Mouse (Mus musculus) embryonic fibroblast, embryonic 13.5 days (primary cell): ENCODE measurements around the gene Zfand5.

Experiments used
- CTCF ChIP-seq: IDR thresholded peaks from 2 replicates; pipeline ENCODE4 v1.5.1; 2011; ENCODE audit warnings: mild to moderate bottlenecking, control low read depth, low read length, moderate library complexity, borderline replicate concordance; ENCODE audit not compliant: insufficient read depth
- POLR2A ChIP-seq: IDR thresholded peaks from 2 replicates; pipeline ENCODE4 v1.6.1; 2011; ENCODE audit warnings: low read depth, mild to moderate bottlenecking, control low read depth, low read length, moderate library complexity

DNA sequence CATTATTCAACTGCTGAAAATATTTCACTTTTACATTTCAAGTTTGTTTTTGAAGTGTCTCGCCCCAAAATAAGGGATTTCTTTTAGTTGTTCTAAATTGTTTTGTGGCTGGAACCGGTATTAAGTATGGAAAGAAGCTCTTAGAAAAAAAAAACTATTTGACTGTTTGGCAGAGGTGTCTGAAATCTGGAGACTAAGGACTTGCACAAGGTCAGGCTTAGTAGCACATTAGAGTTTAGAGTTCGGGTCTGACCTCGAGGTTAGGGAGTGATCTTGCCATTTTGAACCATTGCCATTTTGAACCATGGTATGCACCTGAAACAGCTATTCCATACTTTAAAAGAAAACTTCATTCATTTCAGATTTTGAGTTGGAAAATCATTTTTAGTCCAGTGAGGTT lies 1.4 kb downstream of the Zfand5 start:
- TF ChIP-seq POLR2A (no peak), CTCF (no peak)
